Mouse (Mus musculus) heart, adult 2 months (tissue): Measurements from ENCODE around the gene C9orf72. TPM values are rescaled to one million over a fixed set of nuclear protein-coding genes. Genes with fewer than 3 reads are reported as not detected.
"Not testable (repeated sequence)": the region's sequence is repeated elsewhere in the genome, so short reads cannot be mapped to it uniquely, and the experiment has no call there.

ENCODE experiments used
- DNase-seq, 2 experiments: peaks; one replicate each; pipeline ENCODE4 v3.0.0; 2021
- H3K27ac ChIP-seq: fragments of 200-600 bp; 2 replicates; pipeline ENCODE4 v1.8.1; 2022
- H3K27me3 ChIP-seq: fragments of 200-500 bp; 2 replicates; pipeline ENCODE4 v1.6.1; 2012; ENCODE audit warnings: mild to moderate bottlenecking, low read length, inconsistent platforms, mixed read lengths; ENCODE audit not compliant: control insufficient read depth, insufficient read depth
- H3K36me3 ChIP-seq: fragments of 200-500 bp; 2 replicates; pipeline ENCODE4 v1.6.1; 2012; ENCODE audit warnings: low read length, inconsistent platforms; ENCODE audit not compliant: control insufficient read depth, insufficient read depth
- H3K4me1 ChIP-seq: fragments of 200-500 bp; 2 replicates; pipeline ENCODE4 v1.6.1; 2011; ENCODE audit warnings: low read length; ENCODE audit not compliant: control insufficient read depth, insufficient read depth
- H3K4me3 ChIP-seq: fragments of 200-600 bp; 2 replicates; pipeline ENCODE4 v1.8.1; 2022
- H3K79me2 ChIP-seq: fragments of 200-500 bp; replicated peaks from 2 replicates; pipeline ENCODE4 v1.6.1; 2012; ENCODE audit warnings: mild to moderate bottlenecking, inconsistent platforms, low read length, moderate library complexity, mixed read lengths; ENCODE audit not compliant: control insufficient read depth, insufficient read depth
- H3K9ac ChIP-seq: fragments of 200-500 bp; 2 replicates; pipeline ENCODE4 v1.6.1; 2012; ENCODE audit warnings: low read depth, mild to moderate bottlenecking, control low read depth, inconsistent platforms, low read length, mixed read lengths
- CTCF ChIP-seq: fragments of 200-600 bp; IDR thresholded peaks from 2 replicates; pipeline ENCODE4 v1.8.1; 2022; ENCODE audit warnings: antibody characterized with exemption, mild to moderate bottlenecking, moderate library complexity
- EP300 ChIP-seq: fragments of 200-500 bp; IDR thresholded peaks from 2 replicates; pipeline ENCODE4 v1.6.1; 2011; ENCODE audit warnings: low read depth, low read length, control low read depth; ENCODE audit not compliant: insufficient read depth
- POLR2A ChIP-seq: fragments of 200-500 bp; IDR thresholded peaks from 2 replicates; pipeline ENCODE4 v1.6.1; 2011; ENCODE audit warnings: mild to moderate bottlenecking, low read depth, low read length, control low read depth; ENCODE audit not compliant: insufficient read depth
- WGBS: fragments of 180-500 bp; shearing (Covaris S2); methylation state at CpG from one replicate; pipeline ENCODE4 v1.1.7; 2018; 5-methylcytosine and 5-hydroxymethylcytosine counted together
- intact Hi-C: fragments of 180-260 bp; cut with DNase I; formaldehyde crosslinking; loops from one replicate; pipeline ENCODE4 v1.15.1; 2025
- long read RNA-seq: library from polyadenylated mRNA; stranded (forward); transcript quantifications from one replicate; pipeline ENCODE4 v2.0.0, GENCODE M21; 2021
- polyA plus RNA-seq: library from polyadenylated mRNA; depleted of rRNA; stranded (reverse); fragments of >200 nt; gene quantifications from 2 replicates; pipeline ENCODE4 v1.2.3, GENCODE M21; 2012; rRNA removed
- total RNA-seq, 2 experiments: library from RNA; stranded (reverse); gene quantifications; 2 replicates each; pipeline ENCODE4 v1.2.3; 2021

The C9orf72 gene
- total RNA-seq (10 to 100 TPM; 22.4 to 24.2 TPM), polyA plus RNA-seq (11.6 and 23.6 TPM in 2 replicates)
- long read RNA-seq, transcript C9orf72-203 (11 exons, 3,193 nt) = major isoform, 10 of 17 reads
- long read RNA-seq, partial matches to known transcripts = 4 of 17 reads
- long read RNA-seq, other reads (novel, unspliced or antisense) = 3 of 17 reads

GRCm38 (mm10) chr4:35225734-35226495 lies at the start of gene C9orf72:
Gene C9orf72 (minus strand): TSS chr4:35226175.
- H3K36me3 ChIP-seq = peaks cover 8% of the 10 kb centered on the region; the same call in 1 of the 2 replicates

GRCm38 (mm10) chr4:35259006-35259405 lies 33.0 kb upstream of the C9orf72 start:
- Histone ChIP-seq H3K79me2 (no peaks in the 10 kb centered on the region), H3K36me3 (no peaks in the 10 kb centered on the region), H3K4me3 (no peak overlapping the region), H3K27ac (no peak overlapping the region), H3K27me3 (no peaks in the 10 kb centered on the region), H3K4me1 (no peaks in the 10 kb centered on the region), H3K9ac (no peak overlapping the region)
- DNase-seq = no peak
- intact Hi-C loops = no loop called here
- 35% methylated on average over 9 of the region's 9 CpGs for WGBS
- TF ChIP-seq CTCF (no peak), POLR2A (no peak), EP300 (no peak)

More at GRCm38 (mm10) chr4:35225734-35226495, at the start of gene C9orf72:
- Histone ChIP-seq H3K27me3 (no peaks in the 10 kb centered on the region), H3K4me1 (peaks cover 5% of the 10 kb centered on the region), H3K27ac (peak within 1 kb of the TSS; percentile 94), H3K9ac (peak within 1 kb of the TSS; percentile 91), H3K4me3 (peak within 1 kb of the TSS; percentile 71), H3K79me2 (0 out of 2 replicates have a peak, but pooled peaks cover 2% of the 10 kb centered on the region)
- intact Hi-C loops = loop anchor here (5.0 kb wide), 2 partner anchors 339 to 449 kb away; partner anchors contain the start of gene Smim8
- peak; percentile 95 to 96 for DNase-seq
- TF ChIP-seq EP300 (peak; percentile 93), POLR2A (peak; percentile 95), CTCF (no peak)
- WGBS = under 1% methylated on average over 48 of the region's 51 CpGs

- Histone ChIP-seq H3K27ac (no peak overlapping the region), H3K36me3 (no peaks in the 10 kb centered on the region), H3K27me3 (no peaks in the 10 kb centered on the region), H3K4me1 (no peaks in the 10 kb centered on the region), H3K79me2 (no peaks in the 10 kb centered on the region), H3K4me3 (no peak overlapping the region), H3K9ac (no peak overlapping the region)
- 49% methylated on average over 1 of the region's 1 CpGs for WGBS
- DNase-seq = no peak
- intact Hi-C loops = no loop called here
- TF ChIP-seq CTCF (no peak), POLR2A (no peak), EP300 (no peak)
Measured at GRCm38 (mm10) chr4:35244023-35244422, 18.0 kb upstream of the C9orf72 start.

GRCm38 (mm10) chr4:35241735-35242134 lies 15.8 kb upstream of the C9orf72 start:
- Histone ChIP-seq H3K27me3 (no peaks in the 10 kb centered on the region), H3K4me1 (no peaks in the 10 kb centered on the region), H3K79me2 (no peaks in the 10 kb centered on the region), H3K27ac (no peak overlapping the region), H3K4me3 (no peak overlapping the region), H3K36me3 (no peaks in the 10 kb centered on the region), H3K9ac (no peak overlapping the region)
- no peak for DNase-seq
- TF ChIP-seq CTCF (no peak), POLR2A (no peak), EP300 (no peak)
- intact Hi-C loops = no loop called here
- WGBS = 73% methylated on average over 2 of the region's 2 CpGs

GRCm38 (mm10) chr4:35238696-35239095 lies 12.7 kb upstream of the C9orf72 start:
- intact Hi-C loops = no loop called here
- no peak overlapping the region for H3K9ac ChIP-seq
- no peaks in the 10 kb centered on the region for H3K4me1 ChIP-seq
- no peaks in the 10 kb centered on the region for H3K36me3 ChIP-seq
- no peak for TF ChIP-seq EP300
- TF ChIP-seq POLR2A = no peak
- no peak for TF ChIP-seq CTCF
- H3K27me3 ChIP-seq = no peaks in the 10 kb centered on the region
- H3K4me3 ChIP-seq = no peak overlapping the region
- DNase-seq = no peak
- WGBS = 81% methylated on average over 4 of the region's 4 CpGs
- H3K27ac ChIP-seq = no peak overlapping the region
- H3K79me2 ChIP-seq = no peaks in the 10 kb centered on the region

- H3K27me3 ChIP-seq, H3K27ac ChIP-seq, H3K4me1 ChIP-seq, DNase-seq, H3K4me3 ChIP-seq, H3K9ac ChIP-seq, H3K79me2 ChIP-seq, intact Hi-C loops, H3K36me3 ChIP-seq: not testable (repeated sequence)
- WGBS = 84% methylated on average over 3 of the region's 3 CpGs
Measured at GRCm38 (mm10) chr4:35238240-35238639, 12.3 kb upstream of the C9orf72 start.
